Mouse (Mus musculus) MEL (cell line): ENCODE data around the gene Fam53b. TPM values are rescaled to one million over a fixed set of nuclear protein-coding genes. Genes with fewer than 3 reads are reported as not detected.

Experiments used
- DNase-seq: peaks from one replicate; pipeline ENCODE4 v3.0.0; 2011; ENCODE audit warnings: low read depth, low spot score
- H3K27ac ChIP-seq: 2 replicates; pipeline ENCODE4 v1.5.1; 2012; ENCODE audit warnings: low read depth, mild to moderate bottlenecking, control low read depth, low read length, moderate library complexity; ENCODE audit not compliant: control insufficient read depth
- H3K27me3 ChIP-seq, 2 experiments: fragments of 150-350 bp in 1 of 2; sonication (generic) in 1 of 2; 2 replicates each; pipeline ENCODE4 v1.6.1; 2012; ENCODE audit warnings: low read length in 2 of 2, mild to moderate bottlenecking in 2 of 2, improper control_type of control experiment in 1 of 2, moderate library complexity in 1 of 2; ENCODE audit not compliant: insufficient read depth in 2 of 2, control insufficient read depth in 1 of 2
- H3K36me3 ChIP-seq, 2 experiments: 2 replicates each; pipeline ENCODE4 v1.6.1; 2012 to 2014; ENCODE audit warnings: low read length in 2 of 2, improper control_type of control experiment in 1 of 2, inconsistent platforms in 1 of 2, mild to moderate bottlenecking in 1 of 2; ENCODE audit not compliant: insufficient read depth in 2 of 2, control insufficient read depth in 1 of 2
- H3K4me1 ChIP-seq, 2 experiments: fragments of 150-350 bp in 1 of 2; sonication (generic) in 1 of 2; 2 replicates each; pipeline ENCODE4 v1.6.1; 2012; ENCODE audit warnings: low read length in 2 of 2, improper control_type of control experiment in 1 of 2, mild to moderate bottlenecking in 1 of 2; ENCODE audit not compliant: insufficient read depth in 2 of 2, control insufficient read depth in 1 of 2
- H3K4me3 ChIP-seq, 2 experiments: fragments of 150-350 bp in 1 of 2; sonication (generic) in 1 of 2; 2 replicates each; pipeline ENCODE4 v1.5.1; 2012; ENCODE audit warnings: low read depth in 2 of 2, low read length in 2 of 2, mild to moderate bottlenecking in 2 of 2, moderate library complexity in 2 of 2, control low read depth in 1 of 2, improper control_type of control experiment in 1 of 2; ENCODE audit not compliant: control insufficient read depth in 1 of 2, insufficient read depth in 1 of 2
- H3K79me2 ChIP-seq: 2 replicates; pipeline ENCODE4 v1.6.1; 2012; ENCODE audit warnings: mild to moderate bottlenecking, low read length, moderate library complexity; ENCODE audit not compliant: control insufficient read depth, poor library complexity, insufficient read depth
- H3K9ac ChIP-seq: 2 replicates; pipeline ENCODE4 v1.6.1; 2012; ENCODE audit warnings: low read depth, mild to moderate bottlenecking, control low read depth, low read length, moderate library complexity; ENCODE audit not compliant: control insufficient read depth, poor library complexity, severe bottlenecking
- H3K9me3 ChIP-seq: fragments of 150-350 bp; sonication (generic); replicated peaks from 2 replicates; pipeline ENCODE4 v1.6.1; 2012; ENCODE audit warnings: mild to moderate bottlenecking, low read length, improper control_type of control experiment, moderate library complexity; ENCODE audit not compliant: insufficient read depth
- BHLHE40 ChIP-seq: IDR thresholded peaks from 2 replicates; pipeline ENCODE4 v1.6.1; 2012; ENCODE audit warnings: low read depth, mild to moderate bottlenecking, inconsistent platforms, low read length, improper control_type of control experiment, borderline replicate concordance
- CTCF ChIP-seq, 3 experiments: IDR thresholded peaks in 2 of 3; conservative IDR thresholded peaks in 1 of 3; 2 replicates each; pipeline ENCODE4 v1.5.1; 2011 to 2012; ENCODE audit warnings: low read length in 3 of 3, low read depth in 2 of 3, mild to moderate bottlenecking in 2 of 3, improper control_type of control experiment in 1 of 3, inconsistent platforms in 1 of 3, mixed read lengths in 1 of 3, moderate library complexity in 1 of 3; ENCODE audit not compliant: control insufficient read depth in 1 of 3, insufficient read depth in 1 of 3, poor library complexity in 1 of 3, severe bottlenecking in 1 of 3
- E2F4 ChIP-seq: IDR thresholded peaks from 2 replicates; pipeline ENCODE4 v1.6.1; 2011; ENCODE audit warnings: low read depth, low read length, improper control_type of control experiment, borderline replicate concordance
- EP300 ChIP-seq, 2 experiments: IDR thresholded peaks; 2 replicates each; pipeline ENCODE4 v1.6.1; 2011; ENCODE audit warnings: improper control_type of control experiment in 2 of 2, low read length in 2 of 2, low read depth in 1 of 2, mild to moderate bottlenecking in 1 of 2
- ETS1 ChIP-seq: IDR thresholded peaks from 2 replicates; pipeline ENCODE4 v1.6.1; 2012; ENCODE audit warnings: low read depth, mild to moderate bottlenecking, inconsistent platforms, low read length, improper control_type of control experiment, moderate library complexity
- GATA1 ChIP-seq: IDR thresholded peaks from 2 replicates; pipeline ENCODE4 v1.6.1; 2011; ENCODE audit warnings: low read depth, low read length, improper control_type of control experiment
- HCFC1 ChIP-seq: IDR thresholded peaks from 2 replicates; pipeline ENCODE4 v1.6.1; 2012; ENCODE audit warnings: low read depth, mild to moderate bottlenecking, inconsistent platforms, low read length, improper control_type of control experiment, moderate library complexity
- JUND ChIP-seq: IDR thresholded peaks from 2 replicates; pipeline ENCODE4 v1.6.1; 2011; ENCODE audit warnings: low read depth, mild to moderate bottlenecking, improper control_type of control experiment, low read length
- KAT2A ChIP-seq: conservative IDR thresholded peaks from 2 replicates; pipeline ENCODE4 v1.6.1; 2012; ENCODE audit warnings: low read depth, low read length, improper control_type of control experiment, inconsistent platforms
- MAFK ChIP-seq: IDR thresholded peaks from 2 replicates; pipeline ENCODE4 v1.6.1; 2011; ENCODE audit warnings: low read depth, mild to moderate bottlenecking, low read length, improper control_type of control experiment, borderline replicate concordance
- MAX ChIP-seq: IDR thresholded peaks from 2 replicates; pipeline ENCODE4 v1.6.1; 2011; ENCODE audit warnings: low read length, improper control_type of control experiment
- MAZ ChIP-seq: IDR thresholded peaks from 2 replicates; pipeline ENCODE4 v1.6.1; 2012; ENCODE audit warnings: low read depth, mild to moderate bottlenecking, inconsistent platforms, low read length, improper control_type of control experiment
- MXI1 ChIP-seq: IDR thresholded peaks from 2 replicates; pipeline ENCODE4 v1.6.1; 2011; ENCODE audit warnings: mild to moderate bottlenecking, low read depth, low read length, improper control_type of control experiment
- MYB ChIP-seq: IDR thresholded peaks from 2 replicates; pipeline ENCODE4 v1.6.1; 2011; ENCODE audit warnings: mild to moderate bottlenecking, low read depth, low read length, improper control_type of control experiment
- NRF1 ChIP-seq: IDR thresholded peaks from 2 replicates; pipeline ENCODE4 v1.6.1; 2014; ENCODE audit warnings: low read depth, mild to moderate bottlenecking, inconsistent platforms, low read length, improper control_type of control experiment, moderate library complexity; ENCODE audit not compliant: poor library complexity, insufficient read depth, severe bottlenecking
- POLR2A ChIP-seq, 2 experiments: IDR thresholded peaks; 2 replicates each; pipeline ENCODE4 v1.6.1; 2011 to 2012; ENCODE audit warnings: low read length in 2 of 2, mild to moderate bottlenecking in 2 of 2, control low read depth in 1 of 2, improper control_type of control experiment in 1 of 2, low read depth in 1 of 2, moderate library complexity in 1 of 2; ENCODE audit not compliant: control insufficient read depth in 1 of 2, insufficient read depth in 1 of 2, poor library complexity in 1 of 2
- POLR2AphosphoS2 ChIP-seq: IDR thresholded peaks from 2 replicates; pipeline ENCODE4 v1.6.1; 2011; ENCODE audit warnings: low read length, improper control_type of control experiment
- POLR2AphosphoS5 ChIP-seq: IDR thresholded peaks from 2 replicates; pipeline ENCODE4 v1.6.1; 2012; ENCODE audit warnings: low read depth, borderline replicate concordance, mild to moderate bottlenecking, inconsistent platforms, low read length, moderate library complexity, mixed read lengths
- RAD21 ChIP-seq: IDR thresholded peaks from 2 replicates; pipeline ENCODE4 v1.6.1; 2011; ENCODE audit warnings: mild to moderate bottlenecking, low read depth, low read length, improper control_type of control experiment
- RCOR1 ChIP-seq: IDR thresholded peaks from 2 replicates; pipeline ENCODE4 v1.6.1; 2012; ENCODE audit warnings: low read depth, mild to moderate bottlenecking, inconsistent platforms, low read length, improper control_type of control experiment
- SIN3A ChIP-seq: IDR thresholded peaks from 2 replicates; pipeline ENCODE4 v1.6.1; 2012; ENCODE audit warnings: low read length, improper control_type of control experiment, inconsistent platforms
- SMC3 ChIP-seq: IDR thresholded peaks from 2 replicates; pipeline ENCODE4 v1.6.1; 2011; ENCODE audit warnings: low read depth, low read length, improper control_type of control experiment
- TBP ChIP-seq: IDR thresholded peaks from 2 replicates; pipeline ENCODE4 v1.8.0; 2011; ENCODE audit warnings: low read depth, low read length, improper control_type of control experiment
- TCF12 ChIP-seq: IDR thresholded peaks from 2 replicates; pipeline ENCODE4 v1.6.1; 2014; ENCODE audit warnings: low read depth, mild to moderate bottlenecking, inconsistent platforms, low read length, improper control_type of control experiment, moderate library complexity
- UBTF ChIP-seq: IDR thresholded peaks from 2 replicates; pipeline ENCODE4 v1.6.1; 2012; ENCODE audit warnings: low read depth, mild to moderate bottlenecking, inconsistent platforms, low read length, improper control_type of control experiment, moderate library complexity, borderline replicate concordance; ENCODE audit not compliant: insufficient read depth
- USF1 ChIP-seq: IDR thresholded peaks from 2 replicates; pipeline ENCODE4 v1.6.1; 2014; ENCODE audit warnings: low read depth, mild to moderate bottlenecking, inconsistent platforms, low read length, improper control_type of control experiment, moderate library complexity
- ZC3H11A ChIP-seq: IDR thresholded peaks from 2 replicates; pipeline ENCODE4 v1.6.1; 2012; ENCODE audit warnings: low read depth, mild to moderate bottlenecking, inconsistent platforms, low read length, improper control_type of control experiment
- ZKSCAN1 ChIP-seq: IDR thresholded peaks from 2 replicates; pipeline ENCODE4 v1.6.1; 2012; ENCODE audit warnings: low read depth, mild to moderate bottlenecking, inconsistent platforms, low read length, improper control_type of control experiment, moderate library complexity
- ZMIZ1 ChIP-seq: IDR thresholded peaks from 2 replicates; pipeline ENCODE4 v1.6.1; 2012; ENCODE audit warnings: low read depth, mild to moderate bottlenecking, inconsistent platforms, low read length, improper control_type of control experiment, moderate library complexity
- ZNF384 ChIP-seq: IDR thresholded peaks from 2 replicates; pipeline ENCODE4 v1.6.1; 2012; ENCODE audit warnings: low read depth, mild to moderate bottlenecking, inconsistent platforms, low read length, improper control_type of control experiment
- polyA plus RNA-seq, 2 experiments: library from polyadenylated mRNA; stranded (reverse) in 1 of 2; unstranded in 1 of 2; fragments of >175 nt in 1 of 2; fragments of >200 nt in 1 of 2; gene quantifications; 2 replicates each; pipeline versions ENCODE4 v1.2.1 to v1.2.4; 2012; ENCODE audit warnings: low replicate concordance in 2 of 2, low read depth in 1 of 2; ENCODE audit not compliant: insufficient read length in 2 of 2, insufficient read depth in 1 of 2, missing spikeins in 1 of 2
- total RNA-seq: library from RNA; depleted of rRNA; stranded (reverse); fragments of 300-350 nt; gene quantifications from 2 replicates; pipeline ENCODE4 v1.2.3, GENCODE M21; 2012

Fam53b gene
- total and polyA plus RNA-seq, 3 experiments = 7.9 to 15.4 TPM; not detected in 1

- no peak overlapping the region for H3K9ac ChIP-seq
- H3K79me2 ChIP-seq = no peaks in the 10 kb centered on the region
- peaks cover 32 to 50% of the 10 kb centered on the region in 2 experiments for H3K4me1 ChIP-seq
- no peak overlapping the region for H3K4me3 ChIP-seq
- DNase-seq = peak; percentile 47
- peak overlapping the region; percentile 54 for H3K27ac ChIP-seq
- TF ChIP-seq GATA1 = peak; percentile 76
- no peak for TF ChIP-seq USF1
- 0 out of 2 replicates have a peak, but pooled peaks have one; percentile 8 for TF ChIP-seq MAFK
- peak in 1 of 2 experiments; percentile 24; a peak in 1 of 4 replicates for TF ChIP-seq EP300 (IDR thresholded peaks at IDR 0.05; ENCODE audit: low read depth in 1 of 2, low read length in 2 of 2)
- TF ChIP-seq E2F4 = no peak
- 0 out of 2 replicates have a peak, but pooled peaks have one; percentile 31 for TF ChIP-seq ETS1
- 0 out of 2 replicates have a peak, but pooled peaks have one; percentile 8 for TF ChIP-seq TCF12
- TF ChIP-seq KAT2A = no peak
- peak; percentile 31; the same call in 1 of the 2 replicates for TF ChIP-seq SIN3A
- H3K36me3 ChIP-seq = peaks cover 0 to 45% of the 10 kb centered on the region in 2 experiments; a peak in 2 of 4 replicates
- H3K27me3 ChIP-seq = no peaks in the 10 kb centered on the region
- H3K9me3 ChIP-seq = no peaks in the 10 kb centered on the region
Measured at GRCm38 (mm10) chr7:132739829-132740228, 73.9 kb downstream of the Fam53b start.

- Histone ChIP-seq H3K79me2 (no peaks in the 10 kb centered on the region), H3K4me1 (peaks cover 32 to 52% of the 10 kb centered on the region in 2 experiments), H3K9ac (no peak overlapping the region), H3K9me3 (no peaks in the 10 kb centered on the region), H3K4me3 (no peak overlapping the region), H3K27ac (peak overlapping the region; percentile 61), H3K36me3 (peaks cover 0 to 46% of the 10 kb centered on the region in 2 experiments; a peak in 2 of 4 replicates), H3K27me3 (no peaks in the 10 kb centered on the region)
- peak; percentile 53 for DNase-seq
- TF ChIP-seq TBP = no peak
- no peak for TF ChIP-seq SMC3
- TF ChIP-seq ETS1 = peak; percentile 70
- TF ChIP-seq ZKSCAN1 = no peak
- TF ChIP-seq TCF12 = peak; percentile 94
- TF ChIP-seq RCOR1 = peak; percentile 58
- no peak; the same call in 1 of the 2 replicates for TF ChIP-seq MAFK
- no peak for TF ChIP-seq ZNF384
- peak; percentile 89 to 93 for TF ChIP-seq EP300 (IDR thresholded peaks at IDR 0.05; ENCODE audit: low read depth in 1 of 2, low read length in 2 of 2)
- TF ChIP-seq POLR2A (IDR thresholded peaks at IDR 0.05; ENCODE audit: control insufficient read depth in 1 of 2, insufficient read depth in 1 of 2, low read depth in 1 of 2, low read length in 2 of 2, poor library complexity in 1 of 2) = no peak
- no peak for TF ChIP-seq USF1
- TF ChIP-seq POLR2AphosphoS5 = no peak
- no peak for TF ChIP-seq JUND
- TF ChIP-seq E2F4 = no peak
- no peak for TF ChIP-seq MAX
- no peak for TF ChIP-seq RAD21
- no peak for TF ChIP-seq UBTF
- peak; percentile 48; the same call in 1 of the 2 replicates for TF ChIP-seq MYB
- peak; percentile 61 for TF ChIP-seq SIN3A
- no peak for TF ChIP-seq ZC3H11A
- TF ChIP-seq BHLHE40 = no peak
- TF ChIP-seq CTCF (IDR thresholded peaks at IDR 0.05 in 2 of 3, conservative IDR thresholded peaks at IDR 0.05 in 1 of 3; ENCODE audit: control insufficient read depth in 1 of 3, insufficient read depth in 1 of 3, low read depth in 2 of 3, low read length in 3 of 3, poor library complexity in 1 of 3, severe bottlenecking in 1 of 3) = no peak
- no peak for TF ChIP-seq POLR2AphosphoS2
- no peak for TF ChIP-seq MXI1
- TF ChIP-seq NRF1 = no peak
- no peak for TF ChIP-seq ZMIZ1
- no peak for TF ChIP-seq MAZ
- no peak for TF ChIP-seq HCFC1
- peak; percentile 91 for TF ChIP-seq GATA1
Measured at GRCm38 (mm10) chr7:132738844-132739243, 74.8 kb downstream of the Fam53b start.
